Mouse (Mus musculus) ES-E14 (cell line): ENCODE measurements around the gene Etfb.

Source experiments
- CHD2 ChIP-seq: IDR thresholded peaks from 2 replicates; pipeline ENCODE4 v1.6.1; 2014; ENCODE audit warnings: mild to moderate bottlenecking, low read depth, low read length, inconsistent platforms
- MAFK ChIP-seq: IDR thresholded peaks from 2 replicates; pipeline ENCODE4 v1.6.1; 2014; ENCODE audit warnings: mild to moderate bottlenecking, low read depth, low read length, inconsistent platforms; ENCODE audit not compliant: insufficient read depth
- ZC3H11A ChIP-seq: IDR thresholded peaks from 2 replicates; pipeline ENCODE4 v1.6.1; 2012; ENCODE audit warnings: low read depth, mild to moderate bottlenecking, inconsistent platforms, low read length, borderline replicate concordance
- ZNF384 ChIP-seq: IDR thresholded peaks from 2 replicates; pipeline ENCODE4 v1.6.1; 2012; ENCODE audit warnings: low read depth, low read length, inconsistent platforms

DNA sequence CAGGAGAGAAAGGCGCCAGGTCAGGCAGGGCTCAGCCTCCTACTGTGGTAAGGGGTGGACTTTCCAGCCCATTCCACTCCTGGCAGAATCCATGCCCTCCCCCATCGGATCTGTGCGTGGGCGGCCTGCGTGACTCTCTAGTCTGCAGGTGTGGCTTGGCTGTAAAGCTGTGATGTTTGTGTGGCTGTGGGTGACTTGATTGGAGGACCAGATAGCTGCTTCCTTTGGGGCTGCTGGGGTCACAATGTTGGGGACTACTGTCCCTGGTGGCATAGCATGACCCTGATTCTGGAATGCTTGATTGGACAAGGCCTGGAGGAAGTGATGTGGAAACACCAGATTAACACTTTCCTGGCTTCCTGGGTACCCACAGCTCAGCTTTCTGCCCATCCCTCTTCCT is 44.8 kb downstream of the Etfb start:
- TF ChIP-seq ZC3H11A (no peak), MAFK (no peak), ZNF384 (no peak), CHD2 (no peak)
